Mouse (Mus musculus): ENCODE data around the gene Higd1a.

Higd1a gene

DNA sequence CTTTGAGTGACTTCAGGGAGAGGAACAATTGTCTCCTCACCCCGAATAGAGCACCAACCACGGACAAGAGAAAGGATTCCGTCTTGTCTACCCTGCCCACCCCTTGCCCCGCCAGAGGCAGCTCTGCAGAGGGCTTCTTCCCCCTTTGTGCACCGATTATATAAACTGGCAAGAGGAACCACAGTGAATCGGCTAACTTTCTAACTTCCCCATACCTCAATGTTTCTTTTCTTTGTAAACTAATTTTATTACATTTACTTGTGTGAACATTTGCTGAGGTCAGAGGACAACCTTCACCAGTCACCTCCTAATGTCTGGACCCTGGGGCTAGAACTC, at the start of gene Higd1a:
Gene Higd1a, minus strand, starts transcription at position 210 of the 336 bp plus-strand sequence.
- DNase-seq (ENCODE audit: low spot score): no peak

DNA sequence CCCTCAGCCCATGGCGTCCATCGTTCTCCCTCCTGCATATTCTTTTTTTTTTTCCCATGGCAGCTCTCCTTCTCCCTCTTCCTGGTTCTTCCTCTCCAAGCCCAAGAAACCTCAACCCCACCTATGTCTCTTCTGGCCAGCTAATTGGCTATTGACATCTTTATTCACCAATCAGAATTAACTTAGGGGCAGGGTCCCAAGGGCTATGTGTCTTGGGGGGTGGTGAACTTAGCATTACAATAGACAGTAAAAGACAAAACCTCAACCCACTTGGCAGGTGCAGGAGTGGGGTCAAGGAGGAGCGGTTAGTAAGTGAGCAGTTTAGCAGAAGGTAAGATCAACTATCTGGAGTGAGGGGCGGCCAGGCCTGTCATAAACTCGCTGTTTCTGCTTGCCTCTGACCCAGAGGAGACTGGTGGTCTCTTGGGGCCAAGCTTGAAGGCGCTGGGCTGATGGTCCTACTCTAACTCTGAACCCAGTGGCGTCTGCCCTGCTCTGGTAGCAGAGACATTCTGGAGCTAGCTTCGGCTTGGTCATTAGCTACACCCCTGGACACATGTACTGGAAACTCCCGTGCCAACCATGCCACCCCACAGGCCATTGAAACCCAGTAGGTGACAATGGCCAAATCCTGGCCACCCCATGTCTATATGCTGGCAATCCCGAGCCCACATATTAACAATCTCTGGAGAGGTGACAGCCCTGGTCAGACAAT, 49.4 kb upstream of the Higd1a start:
- no peak for DNase-seq (ENCODE audit: low spot score)

DNA sequence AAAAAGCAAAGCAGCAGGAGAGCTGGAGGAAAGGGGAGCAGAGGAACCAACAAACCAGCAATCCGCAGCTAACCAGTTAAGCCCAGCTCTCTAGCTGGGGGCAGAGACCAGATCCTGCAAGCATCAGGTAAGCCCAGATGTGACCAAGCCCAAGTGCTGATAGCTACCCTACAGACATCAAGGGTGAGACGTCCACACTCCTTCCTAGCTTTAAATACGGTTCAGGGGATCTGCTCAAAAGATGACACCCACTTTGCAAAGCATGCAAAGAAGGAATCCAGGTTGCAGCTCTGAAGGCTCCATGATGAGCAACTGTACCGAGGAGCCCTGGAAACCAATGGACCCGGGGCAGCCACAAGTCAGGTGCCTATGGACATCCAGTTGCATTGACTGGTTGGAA, 48.3 kb upstream of the Higd1a start:
- no peak for DNase-seq (ENCODE audit: low spot score)

DNA sequence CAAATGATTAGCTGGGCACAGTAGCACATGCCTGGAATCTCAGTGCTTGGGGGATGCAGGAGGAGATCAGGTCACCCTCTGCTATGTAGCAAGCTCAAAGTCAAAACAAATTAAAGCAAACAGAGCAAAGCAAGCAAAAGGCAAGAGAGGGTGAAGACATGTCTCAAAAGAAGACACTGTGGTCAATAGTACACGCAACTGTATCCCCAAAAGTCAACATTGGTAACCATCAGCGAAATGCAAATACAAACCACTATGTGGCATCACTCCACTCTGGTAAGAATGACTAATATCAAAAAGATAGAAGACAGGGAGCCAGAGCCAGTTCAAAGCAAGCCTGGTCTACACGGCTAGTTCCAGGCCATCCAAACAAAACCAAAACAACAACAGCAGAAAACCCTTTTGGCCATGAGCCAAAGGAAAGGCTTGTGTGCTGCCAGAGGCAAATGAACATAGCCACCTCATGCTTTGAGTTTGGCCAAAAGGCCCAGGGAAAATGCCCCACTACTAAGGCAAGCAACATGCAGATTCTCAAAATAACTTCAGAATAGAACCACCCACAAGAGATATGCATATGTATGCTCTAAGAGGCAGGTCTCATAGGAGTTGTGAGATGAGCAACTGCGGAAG, 47.5 kb upstream of the Higd1a start:
- no peak for DNase-seq (ENCODE audit: low spot score)

DNA sequence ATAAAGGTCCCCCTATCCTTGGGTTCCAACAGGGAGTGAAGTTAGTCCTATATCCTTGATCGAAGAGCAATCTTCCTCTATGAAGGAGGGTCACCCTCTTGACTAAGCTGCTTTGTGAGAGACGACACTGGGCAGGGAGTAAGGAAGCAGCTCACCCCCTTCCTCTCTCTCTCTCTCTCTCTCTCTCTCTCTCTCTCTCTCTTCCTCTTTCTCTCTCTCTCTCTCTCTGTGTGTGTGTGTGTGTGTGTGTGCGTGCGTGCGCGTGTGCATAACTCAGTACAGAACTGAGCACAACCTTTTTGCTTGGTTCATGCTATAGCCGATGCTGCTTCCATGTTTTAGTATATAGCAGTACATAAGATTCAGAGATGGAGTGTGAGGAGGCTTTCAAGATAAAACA, 46.8 kb upstream of the Higd1a start:
- DNase-seq (ENCODE audit: low spot score): no peak

DNA sequence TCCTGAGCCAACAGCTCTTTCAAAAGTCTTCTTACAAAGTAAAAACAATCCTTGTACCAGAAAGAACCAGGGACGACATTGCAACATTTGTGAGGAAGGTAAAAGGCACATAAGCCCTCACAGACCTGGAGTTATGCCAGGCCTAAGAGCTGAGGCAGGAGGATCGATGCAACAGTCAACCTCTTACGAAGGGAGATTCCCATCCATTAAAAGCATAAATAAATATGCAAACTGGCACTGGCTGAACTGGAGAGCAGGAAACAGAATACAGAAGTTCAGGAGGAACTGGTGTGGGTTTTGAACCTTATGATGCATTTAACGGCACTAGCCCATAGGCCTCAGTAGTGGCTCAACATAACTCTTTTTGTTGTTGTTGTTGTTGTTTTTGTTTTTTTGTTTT, 46.2 kb upstream of the Higd1a start:
- no peak for DNase-seq (ENCODE audit: low spot score)

DNA sequence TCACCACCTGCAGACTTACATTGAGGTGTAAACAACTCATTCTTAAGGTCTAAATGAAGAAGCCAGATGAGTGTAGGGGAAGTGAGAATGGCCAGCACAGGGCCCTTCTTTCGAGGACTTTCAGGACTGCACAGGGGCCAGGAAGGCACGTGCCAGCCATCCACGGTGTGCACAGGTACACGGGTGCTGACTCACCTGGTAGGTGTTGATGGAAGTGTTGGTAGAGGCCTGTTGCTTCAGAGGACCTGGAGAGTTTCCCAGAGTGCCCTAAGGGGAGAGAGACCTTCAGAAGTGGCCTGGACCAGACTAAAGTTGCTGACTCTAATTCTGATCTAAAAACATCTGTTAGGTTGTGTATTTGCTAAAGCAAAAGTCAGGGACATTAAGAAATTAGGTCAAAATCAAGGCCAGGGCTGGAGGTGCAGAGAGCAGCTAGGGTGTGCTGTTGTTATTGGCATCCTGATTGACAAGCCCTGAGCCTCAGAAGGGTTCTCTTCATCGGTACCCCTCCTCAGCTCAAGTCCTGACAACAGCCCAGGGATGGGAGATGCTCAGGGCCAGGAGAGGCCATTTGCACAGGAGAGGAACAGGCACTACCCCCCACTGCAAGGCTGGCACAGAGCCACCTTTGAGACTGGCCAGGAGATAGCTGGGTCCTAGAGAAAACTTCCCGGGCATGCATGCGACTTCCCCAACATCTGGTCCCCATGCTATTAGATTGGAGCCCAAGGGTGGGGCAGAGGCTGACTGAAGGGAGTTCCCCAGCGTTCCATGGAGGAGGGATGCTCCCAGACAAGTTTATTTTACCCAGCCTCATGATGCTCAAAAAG, 45.5 kb upstream of the Higd1a start:
- DNase-seq (ENCODE audit: low spot score): no peak

DNA sequence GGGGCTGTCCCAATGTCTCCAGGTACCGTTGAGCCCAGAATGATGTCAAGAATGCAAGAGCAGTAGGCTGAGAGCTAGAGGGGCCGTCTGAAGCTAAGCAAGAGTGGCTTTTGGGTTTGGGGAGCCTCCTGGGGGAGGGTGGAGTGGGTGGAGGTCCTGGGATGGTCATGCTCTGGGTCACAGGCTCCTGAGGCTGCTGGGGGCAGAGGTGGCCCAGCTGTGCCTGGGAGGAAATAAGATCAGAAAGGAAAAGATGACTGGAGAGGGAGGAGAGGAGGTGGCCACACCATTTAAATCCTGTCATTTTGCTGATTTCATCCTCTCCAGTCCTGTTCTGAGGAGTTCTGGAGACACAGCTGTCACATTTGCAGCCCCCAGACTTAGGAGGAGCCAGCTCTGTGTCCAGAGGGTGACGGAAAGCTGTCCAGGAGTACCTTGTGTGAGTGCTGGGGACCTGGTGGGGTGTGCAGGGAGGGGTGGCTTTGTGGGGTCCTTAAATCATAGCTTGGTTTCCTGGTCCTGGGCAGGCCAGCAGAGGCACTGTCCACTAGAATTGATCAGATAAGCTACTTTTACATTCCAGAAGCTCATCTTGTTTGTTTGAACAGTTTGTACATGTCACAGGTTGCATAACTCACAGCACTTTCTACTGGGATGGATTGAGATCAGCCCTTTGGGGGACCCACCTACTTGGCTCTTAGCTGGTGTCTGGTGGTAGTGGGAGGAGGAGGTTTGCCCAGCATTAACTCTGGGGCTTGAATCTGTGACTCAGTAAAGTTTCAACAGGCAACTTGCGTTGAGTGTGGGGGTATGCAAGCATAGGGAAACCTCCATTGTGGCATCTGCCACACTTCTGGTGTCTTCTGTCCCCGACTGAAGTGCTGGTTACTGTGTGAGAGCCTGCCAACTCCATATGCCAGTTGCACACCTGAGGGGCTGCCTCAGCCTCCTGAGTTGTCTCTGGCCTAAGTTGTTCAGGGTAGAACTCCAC, 43.8 kb upstream of the Higd1a start:
- no peak for DNase-seq (ENCODE audit: low spot score)

DNA sequence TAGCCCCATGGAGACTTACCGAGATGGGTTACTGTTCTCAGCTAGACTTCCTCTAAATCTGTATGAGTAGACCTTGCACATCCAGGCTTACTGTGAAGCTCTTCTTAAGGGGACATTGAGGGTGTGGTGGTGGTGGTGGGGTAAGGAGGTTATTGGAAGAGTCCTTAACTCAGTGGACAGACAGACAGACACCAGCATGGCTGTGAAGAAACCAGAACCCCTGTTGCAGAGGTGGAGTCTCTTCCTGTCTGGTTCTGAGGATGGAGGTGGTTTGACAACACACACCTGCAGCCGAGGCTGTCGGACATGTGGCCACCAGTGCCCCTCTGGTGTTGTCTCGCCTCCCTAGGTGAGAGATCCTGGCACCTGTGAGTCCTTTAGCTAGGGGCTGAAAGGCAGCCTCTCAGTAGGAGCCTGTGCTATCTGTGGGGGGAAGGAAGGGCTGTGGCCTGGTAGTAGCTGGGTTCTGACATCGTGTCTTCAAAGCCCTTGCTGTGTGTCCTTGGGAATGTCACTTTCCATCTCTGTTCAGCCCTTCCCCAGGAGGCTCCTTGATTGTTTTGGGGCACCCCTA, 42.2 kb upstream of the Higd1a start:
- no peak for DNase-seq (ENCODE audit: low spot score)

DNA sequence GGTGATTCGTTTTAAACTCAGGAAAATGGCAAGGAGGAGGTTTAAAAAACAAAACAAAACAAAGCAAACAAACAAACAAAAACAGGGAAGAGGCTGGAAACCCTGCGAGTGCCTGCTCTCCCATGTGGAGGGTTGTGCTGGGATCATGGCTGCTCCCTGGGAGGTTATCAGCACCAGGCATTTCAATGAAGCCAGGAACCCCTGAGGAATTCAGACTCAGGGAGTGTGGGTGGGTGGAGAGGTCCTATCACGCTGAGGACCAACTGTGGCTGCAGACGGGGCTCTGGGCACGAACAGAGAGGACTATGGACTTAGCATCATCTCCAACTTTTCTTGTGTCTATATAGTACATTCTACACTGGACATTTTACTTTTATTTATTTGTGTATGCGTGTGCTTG, 41.1 kb upstream of the Higd1a start:
- no peak for DNase-seq (ENCODE audit: low spot score)

DNA sequence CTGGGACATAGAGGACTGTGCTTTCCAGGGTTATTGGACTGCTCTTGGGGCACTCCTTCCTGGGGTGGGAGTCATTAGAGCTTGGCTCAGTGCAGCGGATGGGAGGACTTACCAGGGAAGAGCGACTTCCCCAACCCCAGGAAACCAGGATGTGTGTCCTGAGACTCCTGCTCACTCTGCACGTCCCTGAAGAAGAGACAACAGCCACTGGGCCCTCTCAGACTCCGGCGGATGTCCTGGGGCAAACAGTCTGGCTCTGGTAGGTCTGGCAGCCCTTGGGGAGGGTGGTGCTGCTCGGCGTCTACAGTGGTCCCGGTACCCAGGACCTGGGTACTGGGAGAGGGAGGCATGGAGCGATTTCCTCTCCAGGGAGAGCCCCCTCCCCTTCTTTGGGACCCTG, 40.1 kb upstream of the Higd1a start, which contains the start of gene Ackr2:
Gene Ackr2, plus strand, starts transcription at position 111 of the 400 bp plus-strand sequence.
- DNase-seq (ENCODE audit: low spot score): no peak

DNA sequence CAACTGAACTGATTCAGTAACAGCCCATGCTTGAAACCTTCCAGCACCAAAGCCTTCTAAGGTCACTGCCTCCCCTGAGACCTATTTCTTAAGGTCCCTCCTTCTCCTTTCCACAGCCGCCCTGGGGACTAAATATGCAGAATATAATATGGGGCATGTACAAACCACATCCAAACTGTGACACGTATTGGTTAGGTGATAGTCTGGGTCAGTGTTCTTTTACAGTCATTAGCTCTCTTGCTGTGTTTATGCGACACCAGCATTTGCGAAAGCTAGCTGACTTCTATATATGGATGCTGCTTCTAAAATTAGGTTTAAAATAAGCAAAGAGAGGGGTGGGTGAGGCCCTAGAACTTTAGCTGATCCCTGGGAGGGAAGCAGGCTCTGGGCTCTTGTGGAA, 38.7 kb upstream of the Higd1a start:
- no peak for DNase-seq (ENCODE audit: low spot score)

DNA sequence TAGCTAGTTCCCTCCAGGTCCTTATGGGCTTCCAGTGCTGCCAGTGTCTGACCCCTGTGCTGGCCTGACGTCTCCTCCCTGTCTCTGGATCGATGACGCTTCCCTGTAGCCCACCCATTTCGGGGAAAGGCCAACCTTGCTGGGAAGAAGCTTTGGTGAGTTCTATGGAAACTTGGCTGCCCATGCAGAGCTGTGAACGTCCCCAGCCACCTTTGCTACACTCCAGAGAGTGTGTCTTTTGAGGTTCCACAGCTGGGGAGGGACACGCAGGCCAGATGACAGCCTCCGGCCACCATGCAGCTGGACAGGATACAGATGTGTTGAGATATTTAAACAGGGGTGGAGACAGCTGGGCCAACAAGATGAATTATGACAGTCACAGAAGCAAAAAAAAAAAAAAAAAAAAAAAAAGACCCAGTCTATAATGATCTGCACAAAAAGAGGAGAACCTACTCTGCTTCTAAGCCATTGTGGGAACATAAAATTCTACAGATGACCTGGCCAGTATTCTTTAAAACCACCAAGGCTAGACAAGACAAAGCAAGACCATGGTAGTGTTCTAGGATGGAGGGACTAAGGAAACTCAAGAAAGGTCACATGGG, 37.3 kb upstream of the Higd1a start:
- no peak for DNase-seq (ENCODE audit: low spot score)

DNA sequence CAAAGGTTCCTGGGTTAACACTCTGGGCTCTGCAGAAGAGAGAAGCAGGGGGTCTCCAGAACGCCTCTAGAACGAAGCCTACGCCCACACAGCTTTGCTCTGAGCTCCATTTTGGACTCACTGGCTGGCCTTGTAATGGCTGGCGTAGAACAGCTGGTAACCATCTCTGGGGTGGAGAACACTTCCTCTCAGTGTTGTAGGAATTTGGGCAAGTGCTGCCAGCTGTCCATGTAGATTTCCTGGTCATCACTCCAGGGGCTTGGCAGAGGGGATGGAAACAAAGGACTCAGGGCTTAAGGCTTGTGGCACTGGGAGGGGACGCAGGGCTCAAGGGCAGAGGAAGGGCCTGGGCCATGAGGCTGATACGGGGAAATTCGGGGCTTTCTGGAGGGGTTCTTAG, 36.3 kb upstream of the Higd1a start:
- no peak for DNase-seq (ENCODE audit: low spot score)

DNA sequence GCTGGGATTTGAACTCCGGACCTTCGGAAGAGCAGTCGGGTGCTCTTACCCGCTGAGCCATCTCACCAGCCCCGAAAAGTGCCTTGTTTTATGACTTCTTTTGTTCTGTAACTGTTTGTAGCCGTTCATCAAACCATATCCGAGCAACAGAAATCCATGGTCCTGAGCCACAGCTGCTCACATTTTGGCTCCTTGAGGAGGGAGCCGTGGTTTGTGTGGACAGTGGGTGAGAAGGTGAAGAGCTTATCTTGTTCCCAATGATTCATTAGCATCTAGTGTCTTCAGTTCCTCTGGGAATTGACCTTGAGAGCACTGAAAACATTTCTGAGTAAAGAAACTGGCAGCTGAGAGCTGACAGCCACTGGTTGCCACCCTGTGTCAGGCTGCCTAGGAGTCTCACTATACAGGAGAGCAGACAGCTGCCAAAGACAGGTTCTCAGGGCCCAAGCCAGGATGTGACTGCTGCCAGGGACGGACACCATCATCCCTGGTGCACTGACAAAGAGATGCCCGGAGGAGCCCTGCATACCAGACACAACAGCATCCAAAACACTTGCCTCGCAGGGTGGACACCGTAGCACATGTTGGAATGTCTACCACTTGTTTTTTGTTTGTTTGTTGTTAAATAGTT, 34.0 kb upstream of the Higd1a start:
- no peak for DNase-seq (ENCODE audit: low spot score)

DNA sequence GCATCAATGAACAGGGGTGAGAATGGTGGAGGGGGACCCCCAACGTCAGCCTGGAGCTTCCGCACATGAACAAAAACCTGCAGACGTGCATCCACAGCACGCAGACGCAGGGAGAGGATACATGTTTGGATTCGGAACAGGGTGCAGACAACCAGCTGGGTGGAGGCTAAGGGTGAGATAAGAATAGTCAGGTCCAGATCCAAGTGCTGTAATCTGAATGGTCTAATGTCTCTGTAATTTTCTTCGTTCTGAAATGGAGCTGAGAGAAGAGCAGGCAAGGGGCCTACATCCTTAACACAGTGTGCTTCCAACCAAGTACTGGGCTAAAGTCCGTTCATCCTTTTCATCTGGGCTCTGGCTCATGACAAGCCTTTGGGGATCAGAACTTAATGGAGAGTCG, 33.1 kb upstream of the Higd1a start:
- no peak for DNase-seq (ENCODE audit: low spot score)

DNA sequence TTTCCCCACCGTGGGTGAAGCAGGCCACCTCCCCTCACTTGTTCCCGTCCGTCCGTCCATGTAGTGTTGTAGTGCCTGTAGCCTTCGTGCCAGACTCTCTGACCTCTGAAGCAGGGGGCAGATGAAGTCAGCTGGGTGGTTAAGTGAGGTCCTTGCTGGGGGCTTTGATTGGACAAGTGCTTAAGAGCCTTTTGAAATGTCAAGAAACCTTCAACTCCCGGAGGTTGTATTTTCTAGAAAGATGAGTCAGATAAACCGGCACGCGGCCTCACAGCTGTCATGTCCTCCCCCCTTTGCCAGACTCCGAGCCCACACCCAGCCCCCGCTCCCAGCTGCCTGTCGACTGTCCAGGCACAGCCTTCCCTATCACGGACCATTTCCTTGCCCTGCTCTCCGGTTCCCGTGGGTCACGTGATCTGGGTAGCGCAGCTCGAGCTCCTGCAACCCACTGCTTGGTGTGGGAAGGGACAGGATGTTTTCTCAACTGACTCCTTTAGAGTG, 32.3 kb upstream of the Higd1a start:
- DNase-seq (ENCODE audit: low spot score): peak; percentile 53

DNA sequence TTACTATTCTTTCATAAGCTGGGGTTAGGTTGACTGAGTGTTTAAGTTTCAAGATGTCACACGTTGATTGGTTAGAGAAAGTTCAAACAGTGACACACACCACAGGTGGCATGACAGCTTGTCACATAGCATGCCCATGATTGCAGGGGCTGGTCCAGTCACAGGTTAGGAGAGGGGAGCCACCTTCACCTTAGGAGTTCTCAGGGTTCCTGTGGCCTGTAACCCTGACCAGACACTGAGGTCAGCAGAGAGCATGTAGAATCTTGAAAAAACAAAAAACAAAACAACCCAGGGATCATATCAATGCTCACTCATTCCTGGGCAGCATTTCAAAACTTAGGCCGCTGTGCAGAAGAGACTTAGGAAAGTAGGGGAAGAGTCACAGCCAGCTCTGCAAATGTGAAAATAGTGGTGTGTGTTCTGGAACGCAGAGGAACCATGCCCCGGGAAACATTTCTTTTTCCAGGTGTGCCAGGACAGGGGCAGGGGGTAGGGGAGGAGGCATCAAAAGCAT, 31.8 kb upstream of the Higd1a start:
- DNase-seq (ENCODE audit: low spot score): no peak

DNA sequence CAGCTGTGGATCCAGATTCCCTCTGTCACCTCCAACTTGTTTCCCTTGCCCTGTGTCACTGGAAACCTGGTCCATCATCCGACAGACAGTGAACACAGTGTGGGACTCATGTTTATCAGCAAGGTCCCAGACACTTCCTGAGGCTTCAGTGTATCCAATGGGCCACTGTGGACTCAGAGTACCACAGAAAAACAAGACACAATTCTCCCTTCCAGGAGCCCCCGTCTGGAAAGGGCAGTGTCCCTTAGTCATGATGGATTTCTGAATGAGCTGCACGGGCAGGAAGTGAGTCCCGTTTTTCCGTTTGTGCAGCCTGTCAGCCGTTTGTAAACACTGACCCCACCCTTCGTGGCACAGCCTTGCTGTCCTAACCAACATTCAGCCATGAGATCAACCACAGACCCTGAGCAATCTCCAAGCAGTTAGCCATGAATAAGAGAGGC, 23.9 kb upstream of the Higd1a start:
- DNase-seq (ENCODE audit: low spot score): no peak

DNA sequence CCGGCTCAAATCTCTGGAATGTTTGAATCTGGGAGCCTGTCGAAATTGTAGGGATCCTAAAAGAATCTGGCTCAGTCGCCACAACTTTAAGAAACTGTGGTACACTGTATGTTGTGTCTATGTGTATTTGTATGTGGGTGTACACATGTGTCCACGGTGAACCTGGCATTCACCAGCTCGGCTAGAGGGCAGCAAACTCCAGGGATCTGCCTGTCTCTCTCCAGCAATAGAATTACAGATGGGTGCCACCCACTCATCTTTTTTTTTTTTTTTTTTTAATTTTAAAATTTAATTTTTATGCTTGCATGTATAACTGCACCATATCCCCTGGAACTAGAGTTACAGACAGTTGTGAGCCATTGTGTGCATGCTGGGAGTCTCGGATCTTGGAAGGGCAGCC, 23.1 kb upstream of the Higd1a start:
- DNase-seq (ENCODE audit: low spot score): no peak

Measured in yolk sac, embryonic 10.5 days (tissue).